Mouse (Mus musculus) bone marrow, adult 2 months (tissue): ENCODE measurements at regions not wholly inside any gene's neighbourhood (a gene's known extent, or its start where the extent isn't known, plus 50 kb on each side); places are given as distances from the start of the nearest gene placed in this dataset.

Experiments used
- CTCF ChIP-seq: fragments of 200-500 bp; IDR thresholded peaks from 2 replicates; pipeline ENCODE4 v1.5.1; 2011; ENCODE audit warnings: low read length, control low read depth; ENCODE audit not compliant: control insufficient read depth, insufficient read depth
- POLR2A ChIP-seq: fragments of 200-500 bp; IDR thresholded peaks from 2 replicates; pipeline ENCODE4 v1.6.1; 2011; ENCODE audit warnings: low read depth, mild to moderate bottlenecking, control low read depth, low read length, borderline replicate concordance; ENCODE audit not compliant: control insufficient read depth

GRCm38 (mm10) chr9:79287849-79288248, 430.8 kb downstream of the Col12a1 start:
- TF ChIP-seq CTCF (no peak), POLR2A (no peak)
